Mouse (Mus musculus) midbrain, postnatal 0 days (tissue): ENCODE data around the gene Dync1i1. TPM values are rescaled to one million over a fixed set of nuclear protein-coding genes. Genes with fewer than 3 reads are reported as not detected.

Experiments
- ATAC-seq: fragments of 200-750 bp; cut with Nextera tagmentation; 2 replicates; pipeline ENCODE4 v1.8.0; 2017; ENCODE audit warnings: moderate number of reproducible peaks, mild to moderate bottlenecking, moderate TSS enrichment, moderate library complexity; ENCODE audit not compliant: low FRiP score
- DNase-seq: peaks from one replicate; pipeline ENCODE4 v3.0.0-alpha.2; 2015; ENCODE audit warnings: low spot score
- H3K27ac ChIP-seq: fragments of 300-500 bp; sonication (generic); 2 replicates; pipeline ENCODE4 v1.5.1; 2014; ENCODE audit warnings: low read depth, mild to moderate bottlenecking, low read length, mixed read lengths
- H3K27me3 ChIP-seq: fragments of 300-500 bp; sonication (generic); 2 replicates; pipeline ENCODE4 v1.6.1; 2014; ENCODE audit warnings: low read length, control low read depth, mixed read lengths; ENCODE audit not compliant: insufficient read depth
- H3K36me3 ChIP-seq: fragments of 300-500 bp; sonication (generic); 2 replicates; pipeline ENCODE4 v1.6.1; 2014; ENCODE audit warnings: low read length, control low read depth, mixed read lengths; ENCODE audit not compliant: insufficient read depth
- H3K4me1 ChIP-seq: fragments of 300-500 bp; sonication (generic); 2 replicates; pipeline ENCODE4 v1.6.1; 2014; ENCODE audit warnings: mild to moderate bottlenecking, control low read depth, antibody characterized with exemption, low read length, mixed read lengths; ENCODE audit not compliant: insufficient read depth
- H3K4me2 ChIP-seq: fragments of 300-500 bp; sonication (generic); 2 replicates; pipeline ENCODE4 v1.6.1; 2014; ENCODE audit warnings: low read depth, mild to moderate bottlenecking, low read length, mixed read lengths; ENCODE audit not compliant: poor library complexity, severe bottlenecking
- H3K4me3 ChIP-seq: fragments of 300-500 bp; sonication (generic); 2 replicates; pipeline ENCODE4 v1.5.1; 2014; ENCODE audit warnings: low read depth, mild to moderate bottlenecking, low read length, moderate library complexity
- H3K9ac ChIP-seq: fragments of 300-500 bp; sonication (generic); replicated peaks from 2 replicates; pipeline ENCODE4 v1.6.1; 2014; ENCODE audit warnings: mild to moderate bottlenecking, low read length, moderate library complexity, mixed read lengths; ENCODE audit not compliant: poor library complexity, severe bottlenecking
- H3K9me3 ChIP-seq: fragments of 300-500 bp; sonication (generic); 2 replicates; pipeline ENCODE4 v1.6.1; 2016; ENCODE audit warnings: low read length, control low read depth
- CTCF ChIP-seq: IDR thresholded peaks from 2 replicates; pipeline ENCODE4 v1.5.1; 2016; ENCODE audit warnings: antibody characterized with exemption, mild to moderate bottlenecking
- WGBS: fragments of 180-500 bp; shearing (Covaris S2); extraction: QIAGEN DNeasy Blood & Tissue Kit; methylation state at CpG from one replicate; pipeline ENCODE4 v1.1.7; 2014; 5-methylcytosine and 5-hydroxymethylcytosine counted together
- polyA plus RNA-seq: library from polyadenylated mRNA; unstranded; fragments of >200 nt; fragmentation: Nextera tagmentation; extraction: Ambion mirVana; gene quantifications from 2 replicates; pipeline ENCODE4 v1.2.1, GENCODE M21; 2015
- total RNA-seq: library from RNA; depleted of rRNA; stranded (reverse); fragments of >200 nt; gene quantifications from 2 replicates; pipeline ENCODE4 v1.2.3, GENCODE M21; 2014

The Dync1i1 gene
- total and polyA plus RNA-seq, 2 experiments from 2014 or later: 64.0 to 73.1 TPM

- Histone ChIP-seq H3K36me3 (no peaks in the 10 kb centered on the region), H3K4me3 (no peak overlapping the region), H3K27me3 (no peaks in the 10 kb centered on the region), H3K27ac (no peak overlapping the region), H3K4me1 (no peaks in the 10 kb centered on the region), H3K4me2 (no peak overlapping the region), H3K9ac (no peak overlapping the region), H3K9me3 (no peaks in the 10 kb centered on the region)
- 70% methylated on average over 11 of the region's 11 CpGs for WGBS
- DNase-seq (no peak), ATAC-seq (0 out of 2 replicates have a peak, but pooled peaks have one; percentile 10)
- no peak for TF ChIP-seq CTCF
Measured at GRCm38 (mm10) chr6:5802840-5803491, 77.5 kb downstream of the Dync1i1 start.

- H3K4me2 ChIP-seq: no peak overlapping the region
Measured at GRCm38 (mm10) chr6:5808008-5808421, 82.6 kb downstream of the Dync1i1 start.

GRCm38 (mm10) chr6:5812076-5812475 is 86.6 kb downstream of the Dync1i1 start:
- no peak overlapping the region for H3K4me2 ChIP-seq
- no peak for ATAC-seq
- DNase-seq: no peak
- no peaks in the 10 kb centered on the region for H3K27me3 ChIP-seq
- no peak overlapping the region for H3K27ac ChIP-seq
- no peak overlapping the region for H3K9ac ChIP-seq
- no peaks in the 10 kb centered on the region for H3K4me1 ChIP-seq
- H3K4me3 ChIP-seq: no peak overlapping the region
- H3K9me3 ChIP-seq: no peaks in the 10 kb centered on the region
- no peaks in the 10 kb centered on the region for H3K36me3 ChIP-seq
- no peak for TF ChIP-seq CTCF
- 51% methylated on average over 1 of the region's 1 CpGs for WGBS

More at GRCm38 (mm10) chr6:5808008-5808421, 82.6 kb downstream of the Dync1i1 start:
- no peak overlapping the region for H3K9ac ChIP-seq
- DNase-seq (no peak), ATAC-seq (no peak)
- H3K27ac ChIP-seq: no peak overlapping the region
- 72% methylated on average over 3 of the region's 3 CpGs for WGBS
- no peaks in the 10 kb centered on the region for H3K9me3 ChIP-seq
- H3K27me3 ChIP-seq: no peaks in the 10 kb centered on the region
- no peak overlapping the region for H3K4me3 ChIP-seq
- no peak for TF ChIP-seq CTCF
- no peaks in the 10 kb centered on the region for H3K4me1 ChIP-seq
- H3K36me3 ChIP-seq: no peaks in the 10 kb centered on the region

GRCm38 (mm10) chr6:5819674-5820073 is 94.2 kb downstream of the Dync1i1 start:
- Histone ChIP-seq H3K4me1 (no peaks in the 10 kb centered on the region), H3K4me3 (no peak overlapping the region), H3K27ac (no peak overlapping the region), H3K27me3 (no peaks in the 10 kb centered on the region), H3K36me3 (no peaks in the 10 kb centered on the region), H3K9ac (no peak overlapping the region), H3K4me2 (no peak overlapping the region), H3K9me3 (no peaks in the 10 kb centered on the region)
- 90% methylated on average over 3 of the region's 3 CpGs for WGBS
- DNase-seq (no peak), ATAC-seq (no peak)
- TF ChIP-seq CTCF: no peak

- Histone ChIP-seq H3K27me3 (no peaks in the 10 kb centered on the region), H3K9me3 (no peaks in the 10 kb centered on the region), H3K27ac (no peak overlapping the region), H3K36me3 (no peaks in the 10 kb centered on the region), H3K4me1 (no peaks in the 10 kb centered on the region), H3K9ac (no peak overlapping the region), H3K4me3 (no peak overlapping the region), H3K4me2 (no peak overlapping the region)
- DNase-seq (no peak), ATAC-seq (no peak)
- no peak for TF ChIP-seq CTCF
- WGBS: 91% methylated on average over 3 of the region's 3 CpGs
Measured at GRCm38 (mm10) chr6:5825461-5825860, 100.0 kb downstream of the Dync1i1 start.

GRCm38 (mm10) chr6:5827064-5827463 is 101.6 kb downstream of the Dync1i1 start:
- Histone ChIP-seq H3K4me3 (no peak overlapping the region), H3K4me1 (no peaks in the 10 kb centered on the region), H3K4me2 (no peak overlapping the region), H3K27ac (no peak overlapping the region), H3K27me3 (no peaks in the 10 kb centered on the region), H3K9me3 (no peaks in the 10 kb centered on the region), H3K36me3 (no peaks in the 10 kb centered on the region), H3K9ac (no peak overlapping the region)
- DNase-seq (no peak), ATAC-seq (no peak)
- no peak for TF ChIP-seq CTCF
- WGBS: 68% methylated on average over 4 of the region's 4 CpGs
